Mouse (Mus musculus) E14TG2a.4 (cell line): ENCODE measurements at regions not wholly inside any gene's neighbourhood (a gene's known extent, or its start where the extent isn't known, plus 50 kb on each side); places are given as distances from the start of the nearest gene placed in this dataset.

ENCODE experiments used
- CTCF ChIP-seq: conservative IDR thresholded peaks from 2 replicates; pipeline ENCODE4 v1.5.1; 2014; ENCODE audit warnings: low read length
- NANOG ChIP-seq: IDR thresholded peaks from 2 replicates; pipeline ENCODE4 v1.6.1; 2014; ENCODE audit warnings: borderline replicate concordance, low read length, mixed read lengths

DNA sequence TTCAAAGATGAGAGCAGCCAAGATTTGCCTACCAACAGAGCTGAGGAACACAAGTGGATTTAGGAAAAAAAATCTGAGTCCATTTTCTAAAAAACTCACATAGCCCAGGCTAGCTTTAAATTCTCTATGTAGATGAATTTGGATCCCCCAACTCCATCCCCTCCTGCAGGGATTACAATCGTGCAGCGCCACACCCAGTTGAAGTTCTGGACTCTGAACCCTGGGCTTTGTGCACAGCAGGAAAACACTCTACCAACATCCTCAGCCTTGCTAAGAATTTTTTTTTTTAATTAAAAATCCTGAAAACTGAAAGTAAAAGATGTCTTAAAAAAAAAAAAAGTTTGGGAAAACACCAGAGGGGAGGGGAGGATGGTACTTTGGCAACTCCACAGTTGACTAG is 62.6 kb upstream of the Spaca7 start:
- TF ChIP-seq CTCF: no peak
- no peak for TF ChIP-seq NANOG
